Mouse (Mus musculus) embryonic facial prominence, embryonic 12.5 days (tissue): ENCODE measurements around the gene Hist1h2ah. TPM values are rescaled to one million over a fixed set of nuclear protein-coding genes. Genes with fewer than 3 reads are reported as not detected.

Experiments
- ATAC-seq: fragments of 200-750 bp; cut with Nextera tagmentation; 2 replicates; pipeline ENCODE4 v1.8.0; 2017; ENCODE audit not compliant: insufficient number of reproducible peaks, insufficient read depth, low FRiP score, low TSS enrichment
- H3K27ac ChIP-seq: fragments of 300-500 bp; sonication (generic); 2 replicates; pipeline ENCODE4 v1.5.1; 2016; ENCODE audit warnings: mild to moderate bottlenecking
- H3K27me3 ChIP-seq: fragments of 300-500 bp; sonication (generic); 2 replicates; pipeline ENCODE4 v1.6.1; 2016; ENCODE audit warnings: mild to moderate bottlenecking, moderate library complexity
- H3K36me3 ChIP-seq: fragments of 300-500 bp; sonication (generic); 2 replicates; pipeline ENCODE4 v1.6.1; 2016; ENCODE audit warnings: mild to moderate bottlenecking
- H3K4me1 ChIP-seq: fragments of 300-500 bp; sonication (generic); 2 replicates; pipeline ENCODE4 v1.6.1; 2016
- H3K4me2 ChIP-seq: fragments of 300-500 bp; sonication (generic); replicated peaks from 2 replicates; pipeline ENCODE4 v1.6.1; 2016; ENCODE audit warnings: mild to moderate bottlenecking, moderate library complexity
- H3K4me3 ChIP-seq: fragments of 300-500 bp; sonication (generic); 2 replicates; pipeline ENCODE4 v1.5.1; 2016; ENCODE audit warnings: mild to moderate bottlenecking
- H3K9ac ChIP-seq: fragments of 300-500 bp; sonication (generic); 2 replicates; pipeline ENCODE4 v1.6.1; 2016; ENCODE audit warnings: mild to moderate bottlenecking, moderate library complexity
- H3K9me3 ChIP-seq: fragments of 300-500 bp; sonication (generic); 2 replicates; pipeline ENCODE4 v1.6.1; 2016; ENCODE audit warnings: mild to moderate bottlenecking, moderate library complexity
- WGBS: fragments of 180-500 bp; shearing (Covaris S2); methylation state at CpG from one replicate; pipeline ENCODE4 v1.1.7; 2016; 5-methylcytosine and 5-hydroxymethylcytosine counted together
- polyA plus RNA-seq: library from polyadenylated mRNA; unstranded; fragments of >200 nt; fragmentation: Nextera tagmentation; extraction: Ambion mirVana; gene quantifications from 2 replicates; pipeline ENCODE4 v1.2.1, GENCODE M21; 2016

Gene Hist1h2ah
- polyA plus RNA-seq, 1 experiment from 2014 or later = 8.3 TPM

DNA sequence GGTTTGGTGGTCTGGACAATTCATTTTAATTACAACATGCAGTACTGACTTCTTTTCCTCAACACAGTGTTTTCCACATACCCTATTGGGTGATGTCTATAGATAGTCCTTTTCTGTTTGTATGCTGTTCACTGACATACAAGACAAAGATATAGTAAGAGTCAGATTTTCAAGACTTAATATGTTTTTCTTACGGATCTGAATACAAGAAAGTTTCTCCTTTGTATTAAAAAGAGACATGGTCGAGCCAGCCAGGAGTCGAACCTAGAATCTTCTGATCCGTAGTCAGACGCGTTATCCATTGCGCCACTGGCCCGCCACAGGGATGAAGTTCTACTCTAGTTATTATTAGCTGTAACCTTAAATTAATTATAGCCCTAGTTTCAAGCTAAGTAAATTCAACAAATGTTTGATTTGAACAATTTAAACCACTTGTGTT is 14.4 kb downstream of the Hist1h2ah start:
- Histone ChIP-seq H3K9me3 (no peaks in the 10 kb centered on the region), H3K27ac (no peak overlapping the region), H3K9ac (no peak overlapping the region), H3K27me3 (peaks cover 21% of the 10 kb centered on the region), H3K4me3 (peak overlapping the region; percentile 43), H3K4me1 (no peaks in the 10 kb centered on the region), H3K4me2 (peak overlapping the region; percentile 60), H3K36me3 (no peaks in the 10 kb centered on the region)
- 0% methylated on average over 8 of the region's 8 CpGs for WGBS
- no peak for ATAC-seq

DNA sequence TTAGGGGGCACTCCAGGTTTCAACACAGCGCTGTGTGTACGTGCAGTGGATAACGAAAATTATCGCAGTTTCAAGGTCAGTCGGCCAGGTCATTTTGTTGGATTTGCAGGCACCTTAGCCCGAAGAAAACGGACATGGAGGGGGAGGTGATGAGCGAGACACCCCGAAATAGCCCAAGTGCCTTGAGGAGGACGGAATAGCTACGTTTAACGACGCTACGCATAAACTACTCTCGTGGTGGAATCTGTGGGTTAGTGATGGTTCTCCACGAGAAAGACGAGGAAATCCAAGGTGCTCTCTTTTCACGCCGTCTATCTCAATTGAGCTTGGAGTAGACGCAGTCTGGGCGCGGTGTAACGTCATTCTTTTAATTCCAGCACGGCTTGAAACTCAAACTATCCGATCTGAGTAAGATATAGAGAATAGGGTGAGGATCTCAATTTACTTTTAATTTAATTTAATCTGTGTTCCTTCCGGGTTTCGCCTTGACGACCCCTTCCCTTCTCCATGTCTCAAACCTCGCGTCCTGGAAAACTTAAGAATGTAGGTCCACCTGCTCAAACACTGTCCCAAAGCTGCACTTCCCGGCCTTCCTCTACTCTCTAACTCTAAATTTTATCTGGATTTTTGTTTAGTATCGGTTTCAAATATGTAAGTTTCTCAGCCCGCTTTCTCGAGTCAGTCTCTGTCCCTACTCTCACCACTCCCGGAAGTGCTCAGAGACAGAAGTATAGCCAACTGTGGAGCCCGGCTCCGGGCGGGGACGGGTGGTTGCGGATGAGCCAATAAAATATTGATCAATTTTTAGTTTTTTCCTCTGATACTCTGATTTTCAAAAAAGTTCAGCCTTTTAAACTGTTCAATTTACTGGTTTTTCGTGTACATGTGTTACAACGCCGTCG is 15.2 kb downstream of the Hist1h2ah start:
- Histone ChIP-seq H3K4me3 (peak overlapping the region; percentile 43), H3K9me3 (no peaks in the 10 kb centered on the region), H3K4me2 (peak overlapping the region; percentile 60), H3K36me3 (no peaks in the 10 kb centered on the region), H3K27ac (no peak overlapping the region), H3K4me1 (no peaks in the 10 kb centered on the region), H3K9ac (no peak overlapping the region), H3K27me3 (peaks cover 26% of the 10 kb centered on the region)
- no peak for ATAC-seq
- WGBS = under 1% methylated on average over 44 of the region's 44 CpGs

DNA sequence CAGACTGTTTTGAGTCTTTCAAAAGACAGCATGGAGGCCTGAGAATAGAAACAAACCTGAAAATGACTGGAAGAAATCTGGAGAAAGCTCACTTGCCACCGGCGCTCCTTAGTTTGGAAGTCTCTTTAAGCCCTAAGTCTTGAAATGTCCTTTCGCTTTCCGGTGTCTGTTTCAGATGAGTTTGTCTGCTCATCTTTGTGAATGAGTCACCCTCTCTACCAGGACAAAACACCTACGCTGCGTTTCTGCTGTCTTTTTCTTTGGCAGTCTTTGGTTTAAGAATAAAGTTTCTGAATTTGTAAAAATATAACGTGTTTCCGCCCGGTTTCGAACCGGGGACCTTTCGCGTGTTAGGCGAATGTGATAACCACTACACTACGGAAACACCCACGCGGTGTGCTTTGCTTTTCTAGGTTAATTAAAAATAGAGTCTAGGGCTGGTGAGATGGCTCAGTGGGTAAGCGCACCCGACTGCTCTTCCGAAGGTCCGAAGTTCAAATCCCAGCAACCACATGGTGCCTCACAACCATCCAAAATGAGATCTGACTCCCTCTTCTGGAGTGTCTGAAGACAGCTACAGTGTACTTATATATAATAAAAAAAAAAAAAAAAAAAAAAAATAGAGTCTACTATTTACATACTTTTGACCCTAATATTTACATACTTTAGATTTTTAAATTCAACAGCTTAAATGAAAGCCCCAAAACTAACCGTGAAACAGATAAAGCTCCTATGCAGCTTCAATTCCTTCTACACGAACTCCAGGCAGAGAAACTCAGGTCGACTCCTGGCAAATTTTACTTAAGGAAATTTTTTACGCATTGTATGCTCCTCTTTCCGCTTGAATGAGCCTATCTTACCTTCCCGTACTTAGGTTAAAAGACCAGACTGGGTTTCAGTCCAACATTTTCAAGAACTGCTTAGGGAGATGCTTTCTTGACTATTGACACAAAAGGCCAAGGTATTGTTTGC is 19.6 kb downstream of the Hist1h2ah start:
- no peaks in the 10 kb centered on the region for H3K4me1 ChIP-seq
- no peak overlapping the region for H3K27ac ChIP-seq
- 16% methylated on average over 27 of the region's 27 CpGs for WGBS
- H3K9ac ChIP-seq = no peak overlapping the region
- H3K4me3 ChIP-seq = no peak overlapping the region
- H3K9me3 ChIP-seq = no peaks in the 10 kb centered on the region
- ATAC-seq = no peak
- no peaks in the 10 kb centered on the region for H3K36me3 ChIP-seq
- H3K4me2 ChIP-seq = no peak overlapping the region
- peaks cover 60% of the 10 kb centered on the region for H3K27me3 ChIP-seq

DNA sequence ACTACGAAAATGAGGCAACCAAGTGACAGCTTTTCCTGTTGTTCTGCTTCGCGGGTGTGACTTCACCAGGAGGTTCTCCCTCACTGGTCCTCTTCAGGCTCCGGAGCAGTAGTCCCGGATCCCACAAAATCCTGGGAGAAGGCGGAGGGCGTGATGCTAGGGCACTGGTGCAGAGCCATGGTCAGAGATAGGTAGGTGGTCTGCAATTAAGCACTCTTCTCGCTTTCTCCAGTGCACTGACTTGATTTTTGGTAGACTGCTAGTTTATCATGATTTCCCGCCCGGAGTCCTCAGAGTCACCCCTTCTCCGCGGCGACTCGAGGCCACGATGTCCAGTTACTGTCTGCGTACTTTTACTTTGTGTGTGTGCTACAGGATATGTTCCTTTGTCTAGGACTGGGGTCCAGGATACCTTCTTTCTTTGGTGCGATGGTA is 20.9 kb downstream of the Hist1h2ah start:
- peaks cover 66% of the 10 kb centered on the region for H3K27me3 ChIP-seq
- no peaks in the 10 kb centered on the region for H3K36me3 ChIP-seq
- WGBS = 10% methylated on average over 17 of the region's 17 CpGs
- peak overlapping the region; percentile 22; the same call in 1 of the 2 replicates for H3K4me2 ChIP-seq
- 0 out of 2 replicates have a peak overlapping the region, but pooled peaks have one; percentile 5 for H3K4me3 ChIP-seq
- H3K9me3 ChIP-seq = no peaks in the 10 kb centered on the region
- H3K27ac ChIP-seq = no peak overlapping the region
- ATAC-seq = no peak
- H3K9ac ChIP-seq = no peak overlapping the region
- no peaks in the 10 kb centered on the region for H3K4me1 ChIP-seq

DNA sequence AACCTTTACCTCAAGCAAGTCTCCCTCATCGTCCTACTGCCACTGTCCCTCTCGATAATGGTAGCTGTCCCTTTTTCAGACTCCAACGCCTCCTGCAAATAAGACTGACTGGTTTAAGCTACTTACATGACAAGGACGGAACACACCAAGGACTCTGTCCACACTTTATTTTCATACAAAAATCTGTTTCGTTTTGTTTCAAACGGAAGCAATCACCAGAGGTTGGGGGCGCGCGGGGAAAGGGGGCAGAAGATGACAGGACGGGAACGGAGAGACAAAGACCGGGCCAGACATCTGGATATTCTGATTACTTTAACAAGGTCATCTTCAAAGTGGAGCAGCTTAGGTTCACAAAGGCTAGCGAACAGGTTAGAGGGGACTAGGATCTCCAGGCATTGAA is 21.7 kb downstream of the Hist1h2ah start:
- Histone ChIP-seq H3K4me2 (no peak overlapping the region), H3K9me3 (no peaks in the 10 kb centered on the region), H3K4me1 (no peaks in the 10 kb centered on the region), H3K9ac (no peak overlapping the region), H3K36me3 (no peaks in the 10 kb centered on the region), H3K27me3 (peaks cover 66% of the 10 kb centered on the region), H3K4me3 (no peak overlapping the region), H3K27ac (no peak overlapping the region)
- WGBS = 16% methylated on average over 13 of the region's 13 CpGs
- no peak for ATAC-seq

DNA sequence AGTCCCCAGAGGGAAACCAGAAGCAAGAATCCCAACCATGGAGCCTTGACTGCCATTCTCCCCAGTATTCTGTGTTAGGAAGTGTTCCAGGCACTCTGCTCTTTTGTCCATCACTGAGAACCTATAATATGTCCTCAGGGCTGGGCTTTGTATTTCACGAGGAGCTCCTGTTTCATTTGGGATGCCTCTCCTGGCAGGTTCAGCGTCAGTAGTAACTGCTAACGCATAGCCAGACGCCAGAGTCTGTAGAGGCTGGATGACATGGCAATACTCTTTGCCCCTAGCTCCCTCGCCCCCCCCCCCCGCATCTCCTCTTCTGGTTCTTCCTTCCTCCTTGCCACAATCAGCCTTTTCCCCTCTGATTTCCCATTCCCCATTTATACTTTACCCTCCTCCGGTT is 25.7 kb downstream of the Hist1h2ah start, which contains the start of gene Prss16:
Gene Prss16, minus strand, starts transcription at position 101 of the 400 bp plus-strand sequence.
- 30% methylated on average over 5 of the region's 7 CpGs for WGBS
- H3K9ac ChIP-seq = no peak within 1 kb of the TSS
- no peaks in the 10 kb centered on the region for H3K36me3 ChIP-seq
- no peak for ATAC-seq
- no peak within 1 kb of the TSS for H3K4me3 ChIP-seq
- no peak within 1 kb of the TSS for H3K4me2 ChIP-seq
- peaks cover 88% of the 10 kb centered on the region for H3K27me3 ChIP-seq
- H3K4me1 ChIP-seq = peaks cover 16% of the 10 kb centered on the region; the same call in 1 of the 2 replicates
- no peak within 1 kb of the TSS for H3K27ac ChIP-seq
- H3K9me3 ChIP-seq = no peaks in the 10 kb centered on the region

DNA sequence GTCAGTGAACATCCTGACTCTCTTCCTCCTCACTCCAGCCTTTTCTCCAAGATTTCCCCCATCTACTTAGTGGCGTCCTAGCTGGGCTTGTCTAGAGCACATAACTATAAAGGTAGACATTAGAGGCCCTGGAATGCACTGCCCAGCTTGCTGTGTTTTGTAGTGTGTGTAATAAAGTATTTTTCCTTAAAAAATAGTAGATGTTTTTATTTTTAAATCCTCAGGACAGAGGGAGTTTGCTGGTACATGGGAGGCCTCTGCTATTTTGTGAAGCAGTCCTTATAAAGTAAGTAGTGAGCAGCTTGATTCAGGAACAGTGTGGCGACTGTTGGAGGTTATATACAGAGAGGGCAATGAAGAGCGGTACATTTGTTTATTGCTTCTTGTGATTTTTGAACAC is 26.7 kb downstream of the Hist1h2ah start:
- Histone ChIP-seq H3K4me3 (no peak overlapping the region), H3K9ac (no peak overlapping the region), H3K4me1 (peaks cover 16% of the 10 kb centered on the region; the same call in 1 of the 2 replicates), H3K9me3 (no peaks in the 10 kb centered on the region), H3K36me3 (no peaks in the 10 kb centered on the region), H3K27ac (no peak overlapping the region), H3K27me3 (peaks cover 88% of the 10 kb centered on the region), H3K4me2 (no peak overlapping the region)
- ATAC-seq = no peak
- WGBS = 76% methylated on average over 3 of the region's 3 CpGs

DNA sequence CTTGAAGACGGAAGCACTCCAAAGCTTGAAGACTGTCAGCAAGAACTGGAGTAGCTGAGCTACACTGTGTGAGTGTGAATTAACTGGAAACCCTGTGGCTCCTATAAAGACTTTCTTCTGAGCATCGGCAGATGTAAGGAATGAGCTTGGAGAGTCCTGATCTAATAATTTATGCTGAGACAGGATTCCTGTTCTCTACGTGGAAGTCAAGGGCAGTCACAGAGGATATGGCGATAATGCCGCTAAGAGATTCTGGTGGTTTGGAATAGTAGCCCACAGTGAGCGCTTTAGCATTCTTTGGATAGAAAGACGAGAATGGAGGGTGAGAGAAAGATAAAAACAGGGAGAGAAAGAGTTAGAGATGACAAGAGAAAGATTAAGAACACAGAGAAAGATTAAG is 27.5 kb downstream of the Hist1h2ah start:
- WGBS = 51% methylated on average over 7 of the region's 7 CpGs
- Histone ChIP-seq H3K36me3 (no peaks in the 10 kb centered on the region), H3K27me3 (peaks cover 91% of the 10 kb centered on the region), H3K4me3 (no peak overlapping the region), H3K4me2 (no peak overlapping the region), H3K9ac (no peak overlapping the region), H3K9me3 (no peaks in the 10 kb centered on the region), H3K27ac (no peak overlapping the region), H3K4me1 (peaks cover 16% of the 10 kb centered on the region; the same call in 1 of the 2 replicates)
- ATAC-seq = no peak

DNA sequence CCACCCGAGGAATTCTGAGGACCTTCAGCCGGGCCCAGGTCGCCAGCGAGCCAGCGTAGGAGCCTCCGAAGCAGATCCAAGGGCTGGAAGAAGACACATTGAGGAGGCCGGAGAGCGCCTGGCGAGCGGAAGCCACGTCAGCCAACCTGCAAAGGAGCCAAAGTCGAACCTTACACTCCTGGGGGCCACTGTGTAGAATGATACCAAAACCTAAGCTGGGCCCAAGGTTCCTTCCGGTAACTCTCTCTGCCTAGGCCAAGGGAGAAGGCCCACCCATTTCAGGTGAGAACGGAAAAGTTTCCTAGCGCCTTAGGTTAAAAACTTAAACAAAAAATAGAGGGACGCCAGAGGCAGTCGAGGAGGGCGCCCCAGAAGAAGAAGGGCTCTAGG is 28.3 kb downstream of the Hist1h2ah start:
- H3K36me3 ChIP-seq = no peaks in the 10 kb centered on the region
- 2% methylated on average over 18 of the region's 18 CpGs for WGBS
- H3K4me1 ChIP-seq = peaks cover 16% of the 10 kb centered on the region; the same call in 1 of the 2 replicates
- ATAC-seq = no peak
- peak overlapping the region; percentile 55 for H3K4me3 ChIP-seq
- peak overlapping the region; percentile 92 for H3K4me2 ChIP-seq
- H3K27me3 ChIP-seq = peaks cover 92% of the 10 kb centered on the region
- no peak overlapping the region for H3K9ac ChIP-seq
- no peak overlapping the region for H3K27ac ChIP-seq
- H3K9me3 ChIP-seq = no peaks in the 10 kb centered on the region

DNA sequence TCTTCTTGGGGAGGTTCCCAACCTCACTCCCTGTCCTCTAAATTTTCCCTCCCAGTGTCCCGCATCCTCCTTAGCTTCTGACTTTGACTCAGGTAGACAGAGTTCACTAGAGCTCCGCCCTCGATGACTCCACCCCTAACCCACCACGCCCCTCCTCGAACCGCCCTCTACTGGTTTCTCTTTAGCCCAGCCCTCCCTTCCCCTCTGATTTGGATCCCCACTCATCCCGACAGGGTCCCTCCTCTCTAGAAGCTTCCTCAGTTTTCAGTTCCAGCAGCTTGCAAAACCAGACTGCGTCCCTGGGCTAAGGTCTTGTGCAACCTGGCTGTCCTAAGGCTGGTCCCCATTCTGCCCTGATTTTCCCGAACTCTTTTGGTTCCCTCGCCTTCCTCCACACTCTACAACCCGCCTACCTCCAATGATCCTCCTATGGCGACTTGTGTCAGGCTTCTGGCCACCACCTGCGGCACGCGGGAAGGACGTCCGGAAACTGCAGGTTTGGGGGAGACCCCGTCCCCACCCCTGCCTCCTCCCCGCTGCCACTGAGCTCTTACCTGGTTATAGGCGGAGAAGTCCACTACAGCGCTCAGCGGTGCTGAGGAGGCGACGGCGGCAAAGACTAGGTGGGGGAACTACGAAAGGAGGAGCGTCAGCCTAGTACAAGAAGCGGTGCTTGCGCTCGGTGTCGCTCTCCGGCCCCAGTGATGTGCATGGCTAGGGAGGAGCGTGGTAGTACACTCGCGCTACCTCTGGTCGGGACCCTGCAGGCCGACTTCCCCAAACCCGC is 28.8 kb downstream of the Hist1h2ah start:
- WGBS = under 1% methylated on average over 38 of the region's 38 CpGs
- ATAC-seq = peak; percentile 82
- no peaks in the 10 kb centered on the region for H3K36me3 ChIP-seq
- H3K9ac ChIP-seq = peak overlapping the region; percentile 48
- peaks cover 95% of the 10 kb centered on the region for H3K27me3 ChIP-seq
- peak overlapping the region; percentile 92 for H3K4me2 ChIP-seq
- H3K9me3 ChIP-seq = no peaks in the 10 kb centered on the region
- peaks cover 16% of the 10 kb centered on the region; the same call in 1 of the 2 replicates for H3K4me1 ChIP-seq
- peak overlapping the region; percentile 55 for H3K4me3 ChIP-seq
- no peak overlapping the region for H3K27ac ChIP-seq
